Comparison of ENCODE assay signal across 17 mouse cellular contexts in genomic region chr14:73057764-73058163, GRCm38 (mm10). TPM values are rescaled to one million over a fixed set of nuclear protein-coding genes. Genes with fewer than 3 reads are reported as not detected.
DNase-seq lines count a peak whose midpoint lies in the region; ATAC-seq and TF ChIP-seq lines count a peak whose summit lies in the region.
"Had no signal": no experiment of that assay in that cellular context is flagged by ENCODE, and none has a peak within 500 bp of the region (broad histone marks: within the 10 kb centered on the region; RNA-seq: fewer than 3 reads in every experiment).

No protein-coding gene starts in this region.

- no peaks in the 10 kb centered on the region for H3K9me3 ChIP-seq in forebrain, embryonic 14.5 days (replicated peaks; ENCODE audit: control insufficient read depth, low read length)
- H3K9me3 ChIP-seq in forebrain, embryonic 13.5 days (replicated peaks), result no peaks in the 10 kb centered on the region
- H3K9me3 ChIP-seq in kidney, embryonic 15.5 days (replicated peaks), result no peaks in the 10 kb centered on the region
- H3K9me3 ChIP-seq: liver, embryonic 12.5 days; neural tube, embryonic 12.5 days had no signal

- no peaks in the 10 kb centered on the region for H3K36me3 ChIP-seq in forebrain, embryonic 14.5 days (ENCODE audit: control insufficient read depth, insufficient read depth, low read length)
- no peaks in the 10 kb centered on the region for H3K36me3 ChIP-seq in forebrain, embryonic 13.5 days (ENCODE audit: poor library complexity, severe bottlenecking)
- H3K36me3 ChIP-seq in kidney, adult 2 months (ENCODE audit: control insufficient read depth, insufficient read depth, low read length), result no peaks in the 10 kb centered on the region
- H3K36me3 ChIP-seq in kidney, embryonic 15.5 days, result no peaks in the 10 kb centered on the region
- H3K36me3 ChIP-seq: liver, embryonic 12.5 days; neural tube, embryonic 12.5 days had no signal

- H3K9ac ChIP-seq in forebrain, embryonic 14.5 days (ENCODE audit: low read length), result no peak overlapping the region
- H3K9ac ChIP-seq in forebrain, embryonic 13.5 days, result no peak overlapping the region
- H3K9ac ChIP-seq in kidney, embryonic 15.5 days, result no peak overlapping the region
- H3K9ac ChIP-seq: liver, embryonic 12.5 days; neural tube, embryonic 12.5 days had no signal

- TF ChIP-seq POLR2A in kidney, adult 2 months (IDR thresholded peaks at IDR 0.05; ENCODE audit: low read depth, low read length), result no peak

- TF ChIP-seq CTCF in kidney, adult 2 months (conservative IDR thresholded peaks at IDR 0.05; ENCODE audit: insufficient read depth, insufficient read length, low read depth, low read length), result no peak

- peak; percentile 5 for DNase-seq in forebrain, embryonic 14.5 days (ENCODE audit: low spot score)
- DNase-seq in kidney, adult 2 months, result peak; percentile 9
- peak; percentile 32 for DNase-seq in CD4-positive helper T cell, adult 2 months (ENCODE audit: low read depth, low spot score)
- DNase-seq in lung, postnatal 10 days, result peak; percentile 24
- no peak for DNase-seq in layer of hippocampus, adult 8-10 months (ENCODE audit: low spot score in 2 of 2)
- DNase-seq in right cerebral cortex, postnatal 4 days, result no peak
- DNase-seq: adrenal gland, postnatal 10 days; B cell, adult 2 months; cerebellum, adult 8-10 months; kidney, postnatal 25 days; thymus, adult 2 months had no signal

- H3K27me3 ChIP-seq in forebrain, embryonic 14.5 days (replicated peaks; ENCODE audit: control insufficient read depth, insufficient read depth, low read length), result no peaks in the 10 kb centered on the region
- no peaks in the 10 kb centered on the region for H3K27me3 ChIP-seq in forebrain, embryonic 13.5 days
- H3K27me3 ChIP-seq in kidney, adult 2 months (replicated peaks; ENCODE audit: control insufficient read depth, insufficient read depth, low read length), result no peaks in the 10 kb centered on the region
- H3K27me3 ChIP-seq in kidney, embryonic 15.5 days, result no peaks in the 10 kb centered on the region
- H3K27me3 ChIP-seq: liver, embryonic 12.5 days; neural tube, embryonic 12.5 days had no signal

- WGBS in forebrain, embryonic 14.5 days, result 75% methylated on average over 10 of the region's 10 CpGs
- WGBS in forebrain, embryonic 13.5 days, result 77% methylated on average over 10 of the region's 10 CpGs
- 60% methylated on average over 10 of the region's 10 CpGs for WGBS in kidney, adult 2 months
- WGBS in kidney, embryonic 15.5 days, result 65% methylated on average over 10 of the region's 10 CpGs

- ATAC-seq in forebrain, embryonic 14.5 days, result no peak
- no peak for ATAC-seq in forebrain, embryonic 13.5 days
- no peak for ATAC-seq in kidney, embryonic 15.5 days (replicated peaks; ENCODE audit: low FRiP score)
- ATAC-seq: liver, embryonic 12.5 days; midbrain, embryonic 16.5 days had no signal

- no peaks in the 10 kb centered on the region for H3K4me1 ChIP-seq in forebrain, embryonic 14.5 days (ENCODE audit: control insufficient read depth, insufficient read depth, low read length)
- H3K4me1 ChIP-seq in forebrain, embryonic 13.5 days, result no peaks in the 10 kb centered on the region
- H3K4me1 ChIP-seq in kidney, adult 2 months (ENCODE audit: control insufficient read depth, insufficient read depth, low read length), result no peaks in the 10 kb centered on the region
- no peaks in the 10 kb centered on the region for H3K4me1 ChIP-seq in kidney, embryonic 15.5 days
- H3K4me1 ChIP-seq: liver, embryonic 12.5 days; neural tube, embryonic 12.5 days had no signal

- H3K4me2 ChIP-seq in forebrain, embryonic 14.5 days (ENCODE audit: low read length), result no peak overlapping the region
- H3K4me2 ChIP-seq in forebrain, embryonic 13.5 days, result no peak overlapping the region
- H3K4me2 ChIP-seq in kidney, embryonic 15.5 days, result no peak overlapping the region
- H3K4me2 ChIP-seq: liver, embryonic 12.5 days; neural tube, embryonic 12.5 days had no signal

- H3K4me3 ChIP-seq in forebrain, embryonic 14.5 days (ENCODE audit: low read depth, low read length), result no peak overlapping the region
- no peak overlapping the region for H3K4me3 ChIP-seq in forebrain, embryonic 13.5 days
- H3K4me3 ChIP-seq in kidney, adult 2 months (ENCODE audit: insufficient read depth, low read depth, low read length), result no peak overlapping the region
- H3K4me3 ChIP-seq in kidney, embryonic 15.5 days (replicated peaks), result no peak overlapping the region
- H3K4me3 ChIP-seq: liver, embryonic 12.5 days; neural tube, embryonic 12.5 days had no signal

- no peak overlapping the region for H3K27ac ChIP-seq in forebrain, embryonic 14.5 days (ENCODE audit: low read depth, low read length)
- no peak overlapping the region for H3K27ac ChIP-seq in forebrain, embryonic 13.5 days
- H3K27ac ChIP-seq in kidney, adult 2 months (ENCODE audit: insufficient read depth, low read depth, low read length), result no peak overlapping the region
- H3K27ac ChIP-seq in kidney, embryonic 15.5 days, result no peak overlapping the region
- H3K27ac ChIP-seq: liver, embryonic 12.5 days; neural tube, embryonic 12.5 days had no signal

RNA-seq across cellular contexts. Expression of gene Cysltr2, which starts 8.8 kb away (rescaled TPM):
- polyA plus RNA-seq in forebrain, embryonic 14.5 days (2014; fragmentation: Nextera tagmentation; extraction: Ambion mirVana), result 0.18 TPM in 1 of 2 replicates, not detected in the other
- not detected in 2 replicates for polyA plus RNA-seq in forebrain, embryonic 13.5 days (2015; fragmentation: Nextera tagmentation; extraction: Ambion mirVana)
- 2.6 and 3.8 TPM in 2 replicates for polyA plus RNA-seq in kidney, adult 2 months (2012; rRNA removed)
- 0.17 and 0.64 TPM in 2 replicates for polyA plus RNA-seq in kidney, embryonic 15.5 days (2015; fragmentation: Nextera tagmentation; extraction: Ambion mirVana)
- under 1 TPM in 3 of 4 experiments, not detected in 1; 0.39 to 0.73 (median 0.53) TPM for total RNA-seq in layer of hippocampus, adult 8-10 months (2022)
- total RNA-seq: MEL had no signal
- polyA plus RNA-seq: midbrain, embryonic 16.5 days; neural tube, embryonic 12.5 days had no signal

Comparison
In these comparisons a context has a peak if more than half of its experiments do, and no peak if none do; other contexts are left out.
1. DNase-seq: peak in forebrain, embryonic 14.5 days (single experiment), kidney, adult 2 months (single experiment), CD4-positive helper T cell, adult 2 months (single experiment) and lung, postnatal 10 days (single experiment); none in layer of hippocampus, adult 8-10 months (0 of 2) and right cerebral cortex, postnatal 4 days (single experiment).